Mouse (Mus musculus) intestine, embryonic 16.5 days (tissue): ENCODE measurements around the gene Ank3. TPM values are rescaled to one million over a fixed set of nuclear protein-coding genes. Genes with fewer than 3 reads are reported as not detected.
A peak's percentile ranks its signal among the peaks of the same experiment; 100 is the strongest.

Experiments
- ATAC-seq: fragments of 200-750 bp; cut with Nextera tagmentation; 2 replicates; pipeline ENCODE4 v1.8.0; 2017; ENCODE audit warnings: moderate TSS enrichment, moderate library complexity
- H3K27ac ChIP-seq: fragments of 300-500 bp; sonication (generic); 2 replicates; pipeline ENCODE4 v1.5.1; 2014; ENCODE audit warnings: mild to moderate bottlenecking, low read length
- H3K27me3 ChIP-seq: fragments of 300-500 bp; sonication (generic); replicated peaks from 2 replicates; pipeline ENCODE4 v1.6.1; 2014; ENCODE audit warnings: low read length, control low read depth, mixed read lengths; ENCODE audit not compliant: control insufficient read depth, insufficient read depth
- H3K36me3 ChIP-seq: fragments of 300-500 bp; sonication (generic); 2 replicates; pipeline ENCODE4 v1.6.1; 2014; ENCODE audit warnings: low read length, control low read depth; ENCODE audit not compliant: control insufficient read depth, insufficient read depth
- H3K4me1 ChIP-seq: fragments of 300-500 bp; sonication (generic); 2 replicates; pipeline ENCODE4 v1.6.1; 2014; ENCODE audit warnings: low read length, control low read depth, mixed read lengths; ENCODE audit not compliant: control insufficient read depth, insufficient read depth
- H3K4me2 ChIP-seq: fragments of 300-500 bp; sonication (generic); 2 replicates; pipeline ENCODE4 v1.6.1; 2014; ENCODE audit warnings: low read depth, low read length, control low read depth
- H3K4me3 ChIP-seq: fragments of 300-500 bp; sonication (generic); 2 replicates; pipeline ENCODE4 v1.5.1; 2014; ENCODE audit warnings: mild to moderate bottlenecking, low read length
- H3K9ac ChIP-seq: fragments of 300-500 bp; sonication (generic); 2 replicates; pipeline ENCODE4 v1.6.1; 2014; ENCODE audit warnings: low read depth, low read length
- H3K9me3 ChIP-seq: fragments of 300-500 bp; sonication (generic); 2 replicates; pipeline ENCODE4 v1.6.1; 2016; ENCODE audit warnings: low read length, control low read depth; ENCODE audit not compliant: control insufficient read depth
- WGBS: fragments of 180-500 bp; shearing (Covaris S2); extraction: QIAGEN DNeasy Blood & Tissue Kit; methylation state at CpG from one replicate; pipeline ENCODE4 v1.1.7; 2014; 5-methylcytosine and 5-hydroxymethylcytosine counted together
- polyA plus RNA-seq: library from polyadenylated mRNA; unstranded; fragments of >200 nt; fragmentation: Nextera tagmentation; extraction: Ambion mirVana; gene quantifications from 2 replicates; pipeline ENCODE4 v1.2.1, GENCODE M21; 2015

Ank3 gene
- polyA plus RNA-seq, 1 experiment from 2014 or later, result 21.7 TPM

GRCm38 (mm10) chr10:69916689-69917435 is 518.3 kb downstream of the Ank3 start:
- Histone ChIP-seq H3K4me3 (no peak overlapping the region), H3K4me2 (no peak overlapping the region), H3K9ac (no peak overlapping the region), H3K4me1 (peaks cover 9% of the 10 kb centered on the region), H3K27me3 (no peaks in the 10 kb centered on the region), H3K9me3 (no peaks in the 10 kb centered on the region), H3K27ac (peak overlapping the region; percentile 34), H3K36me3 (no peaks in the 10 kb centered on the region)
- peak; percentile 84 for ATAC-seq
- WGBS, result 54% methylated on average over 10 of the region's 10 CpGs

- 87% methylated on average over 5 of the region's 5 CpGs for WGBS
- H3K27ac ChIP-seq, result no peak overlapping the region
- no peaks in the 10 kb centered on the region for H3K9me3 ChIP-seq
- H3K9ac ChIP-seq, result no peak overlapping the region
- no peak overlapping the region for H3K4me3 ChIP-seq
- no peak overlapping the region for H3K4me2 ChIP-seq
- H3K4me1 ChIP-seq, result peaks cover 9% of the 10 kb centered on the region
- H3K27me3 ChIP-seq, result no peaks in the 10 kb centered on the region
- H3K36me3 ChIP-seq, result no peaks in the 10 kb centered on the region
- no peak for ATAC-seq
These were observed 519.1 kb downstream of the Ank3 start for GRCm38 (mm10) chr10:69917711-69918110.

DNA sequence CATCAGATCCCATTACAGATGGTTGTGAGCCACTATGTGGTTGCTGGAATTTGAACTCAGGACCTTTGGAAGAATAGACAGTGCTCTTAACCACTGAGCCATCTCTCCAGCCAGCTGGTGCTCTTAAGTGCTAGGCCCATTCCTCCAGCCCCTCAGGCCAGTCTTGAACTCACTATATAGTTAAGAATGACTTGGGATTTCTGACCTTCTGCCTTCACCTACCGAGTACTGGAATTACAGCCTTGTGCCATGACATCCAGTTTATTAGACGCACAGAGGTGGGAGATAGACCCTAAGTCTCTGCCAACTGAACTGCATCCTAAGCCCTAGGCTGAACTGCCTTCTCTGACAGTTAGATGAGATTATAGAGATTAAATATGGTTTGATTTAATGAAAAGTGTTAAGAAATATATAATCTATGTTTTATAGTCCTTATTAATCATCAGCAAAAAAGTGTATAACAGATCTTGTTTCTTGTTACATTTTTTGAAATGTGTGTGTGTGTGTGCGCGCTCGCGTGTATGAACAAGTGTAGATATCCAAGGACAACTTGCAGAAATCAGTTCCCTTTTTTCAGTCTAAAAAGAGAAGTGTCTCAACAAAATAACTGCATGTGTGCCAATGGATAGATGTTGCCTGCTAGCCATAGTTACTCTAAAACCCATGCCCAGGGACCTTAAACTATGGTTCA is 520.0 kb downstream of the Ank3 start:
- Histone ChIP-seq H3K27me3 (no peaks in the 10 kb centered on the region), H3K36me3 (no peaks in the 10 kb centered on the region), H3K4me2 (no peak overlapping the region), H3K4me1 (peaks cover 11% of the 10 kb centered on the region), H3K27ac (no peak overlapping the region), H3K9ac (no peak overlapping the region), H3K4me3 (no peak overlapping the region), H3K9me3 (no peaks in the 10 kb centered on the region)
- no peak for ATAC-seq
- WGBS, result 92% methylated on average over 6 of the region's 6 CpGs

DNA sequence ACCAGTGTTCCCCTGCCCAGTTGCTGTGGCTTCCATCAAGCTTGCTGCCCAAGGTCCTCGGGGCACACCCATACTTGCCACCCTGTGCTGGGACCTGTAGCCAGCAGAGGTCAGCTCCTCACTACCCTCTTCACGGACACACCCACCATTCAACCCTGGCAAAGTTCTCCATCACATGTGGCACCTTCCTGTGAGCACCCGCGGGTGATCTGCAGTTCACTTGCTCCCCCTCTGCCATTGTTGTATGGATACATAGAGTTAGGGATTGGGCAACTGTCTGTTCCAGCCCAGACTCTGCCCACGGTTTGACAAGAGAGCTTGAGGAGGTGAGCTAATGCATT is 520.5 kb downstream of the Ank3 start:
- no peak overlapping the region for H3K9ac ChIP-seq
- no peak overlapping the region for H3K4me3 ChIP-seq
- H3K36me3 ChIP-seq, result no peaks in the 10 kb centered on the region
- ATAC-seq, result no peak
- peaks cover 11% of the 10 kb centered on the region for H3K4me1 ChIP-seq
- no peaks in the 10 kb centered on the region for H3K27me3 ChIP-seq
- no peak overlapping the region for H3K27ac ChIP-seq
- no peak overlapping the region for H3K4me2 ChIP-seq
- H3K9me3 ChIP-seq, result no peaks in the 10 kb centered on the region
- 85% methylated on average over 5 of the region's 5 CpGs for WGBS

DNA sequence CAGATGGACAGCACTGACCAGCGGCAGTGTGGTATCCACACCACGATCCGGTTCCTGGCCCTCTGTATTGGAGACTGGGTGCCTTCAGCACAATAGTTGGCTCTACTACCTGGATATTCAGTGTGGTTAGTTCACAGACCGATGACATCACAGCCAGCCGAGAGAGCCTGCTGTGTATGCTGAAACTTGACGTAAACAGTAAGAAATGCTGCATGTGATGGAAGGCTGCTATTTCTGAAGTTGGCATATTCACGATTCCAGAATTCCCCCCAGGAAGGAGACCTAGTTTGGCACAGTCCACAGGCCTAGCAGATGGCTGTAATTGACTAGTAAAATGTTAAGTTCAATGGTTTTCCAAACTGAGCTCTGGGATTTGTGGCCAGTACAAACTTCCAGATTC is 521.2 kb downstream of the Ank3 start:
- no peaks in the 10 kb centered on the region for H3K36me3 ChIP-seq
- H3K9me3 ChIP-seq, result no peaks in the 10 kb centered on the region
- no peak overlapping the region for H3K27ac ChIP-seq
- no peak overlapping the region for H3K9ac ChIP-seq
- no peak overlapping the region for H3K4me3 ChIP-seq
- H3K4me1 ChIP-seq, result peaks cover 11% of the 10 kb centered on the region
- no peaks in the 10 kb centered on the region for H3K27me3 ChIP-seq
- no peak overlapping the region for H3K4me2 ChIP-seq
- WGBS, result 73% methylated on average over 7 of the region's 7 CpGs
- ATAC-seq, result no peak

- Histone ChIP-seq H3K4me1 (peaks cover 13% of the 10 kb centered on the region), H3K9ac (no peak overlapping the region), H3K27ac (no peak overlapping the region), H3K36me3 (no peaks in the 10 kb centered on the region), H3K4me3 (no peak overlapping the region), H3K9me3 (no peaks in the 10 kb centered on the region), H3K4me2 (no peak overlapping the region), H3K27me3 (no peaks in the 10 kb centered on the region)
- no peak for ATAC-seq
- 82% methylated on average over 5 of the region's 5 CpGs for WGBS
These were observed 523.5 kb downstream of the Ank3 start for GRCm38 (mm10) chr10:69922076-69922475.

GRCm38 (mm10) chr10:69923801-69924200 is 525.2 kb downstream of the Ank3 start:
- Histone ChIP-seq H3K27me3 (no peaks in the 10 kb centered on the region), H3K27ac (peak overlapping the region; percentile 95), H3K4me2 (peak overlapping the region; percentile 68; the same call in 1 of the 2 replicates), H3K36me3 (no peaks in the 10 kb centered on the region), H3K4me1 (peaks cover 17% of the 10 kb centered on the region), H3K9ac (no peak overlapping the region), H3K9me3 (no peaks in the 10 kb centered on the region), H3K4me3 (no peak overlapping the region)
- WGBS, result 9% methylated on average over 8 of the region's 8 CpGs
- peak; percentile 38 for ATAC-seq

DNA sequence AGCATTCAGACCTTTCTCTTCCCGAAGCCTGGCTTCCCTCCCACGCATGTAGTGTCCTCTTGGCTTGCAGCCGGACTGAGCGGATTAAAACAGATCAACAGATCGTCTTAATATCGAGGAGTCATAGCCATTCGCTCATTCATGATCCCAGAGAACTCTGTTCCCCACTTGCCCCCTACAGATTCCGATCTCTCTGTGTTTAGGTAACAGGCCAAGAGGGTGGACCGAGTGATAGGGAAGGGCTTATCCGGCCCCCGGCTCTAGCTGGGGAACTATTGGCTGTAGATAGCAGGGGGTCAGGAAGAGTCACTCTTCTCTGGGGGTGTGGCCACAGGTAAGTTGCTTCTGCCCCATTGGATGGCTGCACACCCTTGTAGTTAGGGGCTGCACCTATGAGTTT is 525.7 kb downstream of the Ank3 start:
- 8% methylated on average over 11 of the region's 11 CpGs for WGBS
- peaks cover 17% of the 10 kb centered on the region for H3K4me1 ChIP-seq
- ATAC-seq, result peak; percentile 89

DNA sequence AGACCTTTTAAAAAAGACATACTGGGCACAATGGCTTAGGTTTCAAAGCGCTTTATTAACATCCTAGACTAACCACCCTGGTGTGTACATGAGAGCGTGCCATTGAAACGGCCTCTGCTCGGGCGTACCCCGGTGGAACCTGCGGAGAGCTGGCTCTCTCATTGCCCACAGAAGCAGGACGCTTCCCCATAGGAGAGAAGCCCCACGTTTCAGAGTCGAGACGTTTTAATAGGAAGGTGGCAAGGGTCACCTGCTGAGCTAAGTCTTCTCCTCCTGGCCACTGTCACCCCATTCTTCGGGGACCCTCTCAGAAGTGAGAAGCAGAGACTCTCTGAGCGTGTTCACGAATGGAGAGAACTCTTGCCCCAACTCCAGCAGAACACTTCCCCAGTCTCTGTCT is 526.3 kb downstream of the Ank3 start:
- no peaks in the 10 kb centered on the region for H3K27me3 ChIP-seq
- 7% methylated on average over 14 of the region's 14 CpGs for WGBS
- peak overlapping the region; percentile 95 for H3K27ac ChIP-seq
- peaks cover 17% of the 10 kb centered on the region for H3K4me1 ChIP-seq
- peak overlapping the region; percentile 53 for H3K9ac ChIP-seq
- no peaks in the 10 kb centered on the region for H3K9me3 ChIP-seq
- H3K36me3 ChIP-seq, result no peaks in the 10 kb centered on the region
- H3K4me2 ChIP-seq, result peak overlapping the region; percentile 68
- H3K4me3 ChIP-seq, result peak overlapping the region; percentile 46
- peak; percentile 57 for ATAC-seq

More for the DNA sequence above, 525.7 kb downstream of the Ank3 start:
- Histone ChIP-seq H3K27me3 (no peaks in the 10 kb centered on the region), H3K9ac (no peak overlapping the region), H3K27ac (peak overlapping the region; percentile 95), H3K9me3 (no peaks in the 10 kb centered on the region), H3K4me3 (peak overlapping the region; percentile 46), H3K4me2 (peak overlapping the region; percentile 68), H3K36me3 (no peaks in the 10 kb centered on the region)
